Mouse (Mus musculus) midbrain, embryonic 14.5 days (tissue): Measurements from ENCODE around the gene Actl6b. TPM values are rescaled to one million over a fixed set of nuclear protein-coding genes. Genes with fewer than 3 reads are reported as not detected.

Source experiments
- ATAC-seq: fragments of 200-750 bp; cut with Nextera tagmentation; 2 replicates; pipeline ENCODE4 v1.8.0; 2017; ENCODE audit warnings: moderate number of reproducible peaks, moderate library complexity; ENCODE audit not compliant: low FRiP score, low TSS enrichment
- DNase-seq: peaks from one replicate; pipeline ENCODE4 v3.0.0-alpha.2; 2015
- H3K27ac ChIP-seq: fragments of 300-500 bp; sonication (generic); replicated peaks from 2 replicates; pipeline ENCODE4 v1.5.1; 2014; ENCODE audit warnings: mild to moderate bottlenecking, low read depth, low read length, moderate library complexity
- H3K27me3 ChIP-seq: fragments of 300-500 bp; sonication (generic); 2 replicates; pipeline ENCODE4 v1.6.1; 2014; ENCODE audit warnings: low read length, control low read depth, mixed read lengths; ENCODE audit not compliant: control insufficient read depth, insufficient read depth
- H3K36me3 ChIP-seq: fragments of 300-500 bp; sonication (generic); 2 replicates; pipeline ENCODE4 v1.6.1; 2014; ENCODE audit warnings: low read length, control low read depth; ENCODE audit not compliant: control insufficient read depth, insufficient read depth
- H3K4me1 ChIP-seq: fragments of 300-500 bp; sonication (generic); 2 replicates; pipeline ENCODE4 v1.6.1; 2014; ENCODE audit warnings: mild to moderate bottlenecking, antibody characterized with exemption, low read length, control low read depth; ENCODE audit not compliant: control insufficient read depth, insufficient read depth
- H3K4me2 ChIP-seq: fragments of 300-500 bp; sonication (generic); 2 replicates; pipeline ENCODE4 v1.6.1; 2014; ENCODE audit warnings: mild to moderate bottlenecking, low read length, moderate library complexity
- H3K4me3 ChIP-seq: fragments of 300-500 bp; sonication (generic); replicated peaks from 2 replicates; pipeline ENCODE4 v1.5.1; 2014; ENCODE audit warnings: low read depth, low read length
- H3K9ac ChIP-seq: fragments of 300-500 bp; sonication (generic); replicated peaks from 2 replicates; pipeline ENCODE4 v1.6.1; 2014; ENCODE audit warnings: mild to moderate bottlenecking, low read length, moderate library complexity
- H3K9me3 ChIP-seq: fragments of 300-500 bp; sonication (generic); 2 replicates; pipeline ENCODE4 v1.6.1; 2016; ENCODE audit warnings: low read length, control low read depth, mixed read lengths; ENCODE audit not compliant: control insufficient read depth
- WGBS: fragments of 180-500 bp; shearing (Covaris S2); extraction: QIAGEN DNeasy Blood & Tissue Kit; methylation state at CpG from one replicate; pipeline ENCODE4 v1.1.7; 2014; 5-methylcytosine and 5-hydroxymethylcytosine counted together
- polyA plus RNA-seq: library from polyadenylated mRNA; unstranded; fragments of >200 nt; fragmentation: Nextera tagmentation; extraction: Ambion mirVana; gene quantifications from 2 replicates; pipeline ENCODE4 v1.2.1, GENCODE M21; 2014

The Actl6b gene
- polyA plus RNA-seq, 1 experiment from 2014 or later: 234 TPM

DNA sequence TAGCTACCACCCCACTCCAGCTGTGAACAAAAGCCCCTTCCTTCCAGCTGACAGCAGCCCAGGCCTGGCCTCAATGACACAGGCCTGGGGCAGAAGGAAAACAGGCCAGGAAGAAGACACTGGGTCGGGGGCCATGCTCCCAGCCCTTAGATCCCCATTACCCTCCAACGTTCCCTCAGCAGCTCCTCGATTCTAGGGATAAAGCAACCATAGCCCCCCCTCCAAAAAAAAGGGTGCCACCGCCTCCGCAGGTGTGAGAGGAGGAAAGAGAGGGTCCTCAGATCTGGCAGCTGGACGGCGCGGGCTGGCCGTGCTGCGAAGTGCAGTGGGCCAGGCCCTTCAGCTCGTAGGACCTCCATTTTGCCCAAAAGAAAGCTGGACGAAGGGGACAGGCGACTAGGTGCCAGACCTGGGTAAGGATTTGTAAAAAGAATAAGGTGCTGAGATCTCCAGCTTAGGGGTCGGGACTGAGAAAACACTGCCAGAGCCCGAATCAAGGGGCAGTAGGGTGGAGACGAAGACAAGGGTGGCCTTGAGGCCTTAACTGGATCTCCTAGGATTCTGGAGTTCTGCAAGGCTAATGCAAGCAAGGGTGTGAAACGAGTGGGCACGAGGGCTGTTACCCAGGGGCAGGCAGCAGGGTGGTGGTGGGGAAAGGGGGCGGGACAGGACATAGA is 21.0 kb upstream of the Actl6b start:
- Histone ChIP-seq H3K27me3 (no peaks in the 10 kb centered on the region), H3K4me3 (peak overlapping the region; percentile 92), H3K36me3 (peaks cover 30% of the 10 kb centered on the region), H3K27ac (peak overlapping the region; percentile 98), H3K9me3 (no peaks in the 10 kb centered on the region), H3K9ac (peak overlapping the region; percentile 97), H3K4me2 (peak overlapping the region; percentile 92), H3K4me1 (peaks cover 11% of the 10 kb centered on the region)
- no peak for ATAC-seq
- peak; percentile 55 for DNase-seq
- WGBS: under 1% methylated on average over 19 of the region's 19 CpGs

DNA sequence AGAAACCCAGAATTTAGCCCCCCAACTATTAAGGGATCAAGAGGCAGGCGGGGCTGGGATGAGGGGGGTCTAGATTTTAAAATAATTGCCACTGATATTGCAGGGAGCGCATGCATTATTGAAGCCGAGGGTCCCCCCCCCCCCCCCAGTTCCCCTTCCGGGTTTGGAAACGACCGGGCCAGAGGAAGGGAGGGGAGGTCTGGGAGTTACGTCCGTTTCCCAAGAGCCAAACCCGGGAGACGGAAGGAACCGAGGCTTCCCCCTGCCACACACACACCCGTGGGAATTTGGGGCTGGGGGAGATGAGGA is 20.6 kb upstream of the Actl6b start:
- Histone ChIP-seq H3K9ac (peak overlapping the region; percentile 97), H3K9me3 (no peaks in the 10 kb centered on the region), H3K4me1 (peaks cover 11% of the 10 kb centered on the region), H3K27me3 (no peaks in the 10 kb centered on the region), H3K27ac (peak overlapping the region; percentile 98), H3K4me2 (peak overlapping the region; percentile 92), H3K36me3 (peaks cover 25% of the 10 kb centered on the region), H3K4me3 (peak overlapping the region; percentile 92)
- DNase-seq (no peak), ATAC-seq (no peak)
- WGBS: 0% methylated on average over 10 of the region's 12 CpGs

GRCm38 (mm10) chr5:137533117-137533827 is 20.0 kb upstream of the Actl6b start, which contains the start of the genes Epo and Gnb2:
Epo (minus strand) TSS chr5:137533242.
Gnb2 (minus strand) TSS chr5:137533510.
- WGBS: under 1% methylated on average over 40 of the region's 40 CpGs
- Histone ChIP-seq H3K4me3 (peak within 1 kb of the TSS; percentile 92), H3K36me3 (peaks cover 20% of the 10 kb centered on the region), H3K27ac (peak within 1 kb of the TSS; percentile 98), H3K4me1 (peaks cover 11% of the 10 kb centered on the region), H3K27me3 (no peaks in the 10 kb centered on the region), H3K4me2 (peak within 1 kb of the TSS; percentile 92), H3K9me3 (no peaks in the 10 kb centered on the region), H3K9ac (peak within 1 kb of the TSS; percentile 97)
- ATAC-seq (peak; percentile 70), DNase-seq (peak; percentile 99)

DNA sequence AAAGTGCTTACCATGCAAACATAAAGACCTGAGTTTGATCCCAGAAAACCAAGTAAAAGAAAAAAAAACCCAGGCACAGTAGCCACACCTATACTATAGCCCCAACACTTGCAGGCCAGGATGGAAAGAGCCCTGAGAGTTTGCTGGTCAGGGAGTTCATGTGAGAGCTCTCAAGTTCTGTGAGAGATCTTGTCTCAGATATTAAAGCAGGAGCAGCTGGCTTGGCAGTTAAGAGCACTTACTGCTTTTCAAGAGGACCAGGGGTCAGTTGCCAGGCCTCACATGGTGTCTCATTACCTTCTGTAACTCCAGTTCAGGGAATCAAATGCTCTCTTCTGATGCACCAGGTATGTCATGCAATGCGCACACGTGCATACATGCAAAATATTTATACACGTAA is 18.6 kb upstream of the Actl6b start:
- ATAC-seq (no peak), DNase-seq (no peak)
- Histone ChIP-seq H3K9me3 (no peaks in the 10 kb centered on the region), H3K9ac (no peak overlapping the region), H3K27me3 (no peaks in the 10 kb centered on the region), H3K27ac (no peak overlapping the region), H3K4me2 (no peak overlapping the region), H3K4me1 (peaks cover 6% of the 10 kb centered on the region), H3K36me3 (peaks cover 5% of the 10 kb centered on the region), H3K4me3 (no peak overlapping the region)
- WGBS: 92% methylated on average over 3 of the region's 3 CpGs

GRCm38 (mm10) chr5:137535318-137535717 is 18.0 kb upstream of the Actl6b start:
- no peak for DNase-seq
- H3K4me3 ChIP-seq: no peak overlapping the region
- no peak overlapping the region for H3K9ac ChIP-seq
- H3K4me1 ChIP-seq: peaks cover under 1% of the 10 kb centered on the region; the same call in 1 of the 2 replicates
- WGBS: 86% methylated on average over 9 of the region's 9 CpGs
- no peak overlapping the region for H3K27ac ChIP-seq
- H3K4me2 ChIP-seq: no peak overlapping the region
- no peaks in the 10 kb centered on the region for H3K27me3 ChIP-seq
- ATAC-seq: no peak
- H3K9me3 ChIP-seq: no peaks in the 10 kb centered on the region
- no peaks in the 10 kb centered on the region for H3K36me3 ChIP-seq

DNA sequence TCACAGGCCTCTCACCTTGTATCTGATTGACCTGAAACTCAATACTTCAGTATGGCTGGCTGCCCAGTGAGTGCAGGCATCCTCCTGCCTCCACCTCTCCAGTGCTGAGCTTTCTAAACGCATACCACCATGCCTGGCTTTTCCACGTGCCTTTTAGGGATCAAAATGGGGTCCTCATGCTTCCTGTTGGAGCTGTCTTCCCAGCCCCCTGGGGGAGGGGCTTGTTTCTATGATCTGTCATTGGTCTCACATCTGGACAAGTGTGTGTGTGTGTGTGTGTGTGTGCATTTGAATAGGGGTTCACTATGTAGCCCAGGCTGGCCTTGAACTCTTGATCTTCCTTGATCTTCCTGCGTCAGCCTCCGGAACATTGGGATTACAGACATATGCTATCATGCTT is 15.9 kb upstream of the Actl6b start:
- Histone ChIP-seq H3K4me1 (no peaks in the 10 kb centered on the region), H3K4me2 (no peak overlapping the region), H3K9me3 (no peaks in the 10 kb centered on the region), H3K9ac (no peak overlapping the region), H3K4me3 (no peak overlapping the region), H3K27ac (no peak overlapping the region), H3K27me3 (no peaks in the 10 kb centered on the region), H3K36me3 (no peaks in the 10 kb centered on the region)
- 62% methylated on average over 4 of the region's 4 CpGs for WGBS
- ATAC-seq (no peak), DNase-seq (no peak)

DNA sequence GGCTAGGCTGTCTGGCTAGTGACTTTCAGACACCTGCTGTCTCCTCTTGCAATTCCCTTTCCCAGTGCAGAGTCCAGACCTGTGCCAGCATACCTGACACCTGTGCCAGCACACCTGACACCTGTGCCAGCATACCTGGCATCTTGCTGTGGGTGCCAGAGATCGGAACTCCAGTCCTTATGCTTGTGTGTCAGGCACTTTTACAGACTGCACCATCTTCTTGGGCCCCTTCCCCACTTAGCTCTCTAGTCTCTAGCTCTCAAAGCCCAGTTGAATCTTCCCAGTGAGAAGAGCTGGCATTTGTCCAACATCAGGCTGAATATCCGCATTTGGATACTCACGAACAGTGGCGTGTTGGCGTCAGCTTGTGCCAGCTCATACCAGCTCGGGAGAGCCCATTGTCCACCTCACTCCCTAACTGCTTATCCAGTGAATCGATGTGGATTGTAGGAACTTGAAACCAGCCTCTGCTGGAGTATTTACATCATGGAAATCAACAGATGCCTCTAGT is 14.0 kb upstream of the Actl6b start:
- WGBS: 54% methylated on average over 7 of the region's 7 CpGs

DNA sequence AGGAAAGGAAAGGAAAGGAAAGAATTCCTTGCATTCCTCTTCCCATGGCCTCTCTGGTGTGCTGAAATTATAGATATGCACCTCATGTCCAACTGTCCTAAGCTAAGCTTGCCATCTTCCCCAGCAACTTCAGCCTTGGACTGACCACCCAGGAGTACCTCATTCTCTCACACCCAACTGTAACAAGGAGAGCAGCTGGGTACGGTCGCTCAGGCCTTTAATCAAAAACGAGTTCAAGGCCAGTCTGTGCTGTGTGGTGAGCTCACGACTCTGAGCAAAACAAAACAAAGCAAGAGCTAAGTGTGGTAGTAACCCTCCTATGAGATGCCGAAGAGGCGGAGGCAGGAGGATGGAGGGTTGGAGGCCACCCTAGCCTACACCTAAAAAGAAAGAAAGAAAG is 12.3 kb upstream of the Actl6b start:
- ATAC-seq: no peak
- Histone ChIP-seq H3K9ac (no peak overlapping the region), H3K4me1 (no peaks in the 10 kb centered on the region), H3K27ac (no peak overlapping the region), H3K4me2 (no peak overlapping the region), H3K27me3 (no peaks in the 10 kb centered on the region), H3K4me3 (no peak overlapping the region), H3K36me3 (no peaks in the 10 kb centered on the region), H3K9me3 (no peaks in the 10 kb centered on the region)
- no peak for DNase-seq
- WGBS: 78% methylated on average over 6 of the region's 6 CpGs

More for the DNA sequence above, 14.0 kb upstream of the Actl6b start:
- H3K27me3 ChIP-seq: no peaks in the 10 kb centered on the region
- DNase-seq (peak; percentile 74), ATAC-seq (no peak)
- no peaks in the 10 kb centered on the region for H3K4me1 ChIP-seq
- no peak overlapping the region for H3K4me3 ChIP-seq
- H3K4me2 ChIP-seq: no peak overlapping the region
- no peaks in the 10 kb centered on the region for H3K36me3 ChIP-seq
- no peak overlapping the region for H3K27ac ChIP-seq
- H3K9ac ChIP-seq: no peak overlapping the region
- no peaks in the 10 kb centered on the region for H3K9me3 ChIP-seq
